Mouse (Mus musculus) embryo, embryonic 10 days (tissue): ENCODE data around the gene Copa.

Experiments
- DNase-seq: peaks from one replicate; pipeline ENCODE4 v3.0.0-alpha.2; 2015; ENCODE audit warnings: low spot score

The Copa gene

GRCm38 (mm10) chr1:172140825-172141224, 58.5 kb downstream of the Copa start:
- no peak for DNase-seq

DNA sequence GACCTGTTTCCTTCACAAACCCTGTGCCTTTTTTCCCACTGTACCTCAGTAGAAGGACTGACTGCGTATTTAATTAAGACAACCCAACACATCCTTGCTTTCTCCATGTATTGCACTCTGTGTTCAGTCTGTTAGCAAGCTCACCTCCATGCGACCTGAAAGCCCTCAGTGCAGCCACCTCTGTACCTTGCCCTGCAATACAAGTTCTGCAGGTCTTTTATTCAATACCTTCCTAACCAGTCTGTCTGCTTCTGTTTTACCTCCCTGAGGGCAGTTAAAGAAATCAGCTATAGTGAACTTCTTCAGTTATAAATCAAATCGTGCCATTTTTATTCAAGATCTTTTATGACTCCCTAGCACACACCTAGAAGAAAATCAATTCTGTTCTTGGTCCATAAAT, 59.2 kb downstream of the Copa start:
- DNase-seq = no peak

GRCm38 (mm10) chr1:172143570-172143969, 61.2 kb downstream of the Copa start:
- peak; percentile 77 for DNase-seq

DNA sequence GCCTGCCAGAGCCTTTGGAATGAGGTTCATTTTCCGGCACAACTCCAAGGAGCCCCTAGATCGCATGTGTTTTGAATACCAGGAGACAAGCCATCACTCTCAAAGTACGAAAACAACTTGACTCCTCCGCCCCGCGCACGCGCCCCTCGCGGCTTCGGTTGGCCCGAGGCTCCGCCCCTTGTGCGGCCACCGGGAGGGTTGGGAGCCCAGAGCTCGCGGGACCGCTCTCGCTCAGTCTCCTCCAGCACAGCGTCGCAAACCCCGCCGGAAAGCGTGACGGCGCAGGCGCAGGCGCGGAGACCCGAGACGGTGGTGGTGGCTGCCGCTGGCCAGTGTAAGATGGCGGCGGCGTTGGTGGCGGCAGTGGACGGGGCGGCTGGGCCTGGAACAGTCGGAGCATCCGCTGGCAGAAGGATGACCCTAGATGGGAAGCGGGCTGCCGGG, 65.5 kb downstream of the Copa start, which contains the start of gene Dcaf8:
Dcaf8 (plus strand) TSS at position 250 of the 444 bp plus-strand sequence.
- DNase-seq = peak; percentile 99

DNA sequence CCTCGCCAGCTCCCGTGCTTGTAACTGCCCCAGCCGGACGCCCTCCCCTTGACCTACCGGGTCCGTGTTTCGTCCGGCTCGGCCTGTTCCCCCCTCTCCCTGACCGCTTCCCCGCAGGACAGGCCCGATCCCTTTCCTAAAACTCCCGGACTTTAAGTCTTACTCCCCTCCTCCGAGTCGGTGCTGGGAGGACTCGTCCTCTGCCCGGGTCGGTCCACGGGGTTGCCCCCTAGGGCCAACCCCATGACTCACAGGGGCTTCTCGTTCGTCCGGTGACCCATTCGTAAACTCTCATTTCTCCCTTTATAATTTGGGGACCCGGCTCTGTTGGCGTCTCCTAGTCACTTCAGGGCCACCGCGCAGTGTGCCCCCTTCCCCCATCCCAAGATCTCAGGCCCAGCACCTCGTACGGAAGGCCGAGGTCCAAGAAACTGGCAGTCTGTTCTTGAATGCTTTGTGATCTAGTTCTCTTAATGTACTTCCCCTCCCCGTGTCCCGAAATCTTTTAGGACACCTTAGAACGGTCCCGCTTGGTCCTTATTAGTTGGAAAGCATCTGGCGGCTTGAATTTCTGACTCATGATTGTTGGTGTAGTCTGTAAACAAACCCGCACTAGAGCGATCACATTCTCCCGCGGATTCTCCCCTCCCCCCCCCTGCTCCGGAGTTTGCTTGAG, 66.1 kb downstream of the Copa start:
- peak; percentile 35 for DNase-seq

DNA sequence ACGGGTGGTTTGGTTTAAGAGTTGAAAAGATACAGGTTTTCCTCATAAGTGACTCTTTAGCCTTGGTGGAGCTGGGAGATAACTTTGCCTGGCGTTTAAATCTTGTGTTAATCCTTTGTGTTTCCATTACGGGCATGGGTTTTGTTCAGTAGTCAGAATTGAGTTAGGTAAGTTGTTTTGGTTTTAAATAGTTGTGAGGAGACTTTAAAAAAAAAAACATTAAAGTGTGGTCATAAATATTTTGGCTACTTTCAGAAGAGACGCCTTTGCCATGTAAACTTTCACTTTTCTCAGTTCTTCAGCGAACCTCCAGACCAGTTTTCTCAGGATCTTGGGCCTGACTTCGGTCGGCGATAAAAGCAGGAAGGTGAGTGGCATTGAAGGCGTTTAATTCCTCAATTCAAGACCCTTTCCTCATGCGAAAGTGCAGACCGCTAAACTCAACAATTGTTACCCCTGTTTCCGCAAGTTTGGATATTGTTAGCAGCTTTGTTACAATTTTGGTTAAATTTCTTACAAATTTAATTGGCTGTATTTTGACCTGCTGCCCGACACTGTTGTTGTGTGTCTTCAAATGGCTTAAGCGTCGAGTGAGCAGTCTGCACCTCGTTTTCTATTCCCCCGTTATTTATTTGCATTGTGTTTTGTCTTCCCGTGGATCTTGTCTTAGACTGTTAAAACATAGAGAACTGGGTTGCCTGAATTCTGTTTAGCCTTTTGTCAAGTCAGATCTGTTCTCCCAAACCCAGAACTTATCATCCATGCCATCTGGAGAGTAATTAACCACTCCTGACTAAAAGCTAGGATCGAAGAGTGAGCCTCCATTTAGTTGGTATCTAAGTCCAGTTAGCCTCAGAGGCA, 66.9 kb downstream of the Copa start:
- DNase-seq = peak; percentile 20

DNA sequence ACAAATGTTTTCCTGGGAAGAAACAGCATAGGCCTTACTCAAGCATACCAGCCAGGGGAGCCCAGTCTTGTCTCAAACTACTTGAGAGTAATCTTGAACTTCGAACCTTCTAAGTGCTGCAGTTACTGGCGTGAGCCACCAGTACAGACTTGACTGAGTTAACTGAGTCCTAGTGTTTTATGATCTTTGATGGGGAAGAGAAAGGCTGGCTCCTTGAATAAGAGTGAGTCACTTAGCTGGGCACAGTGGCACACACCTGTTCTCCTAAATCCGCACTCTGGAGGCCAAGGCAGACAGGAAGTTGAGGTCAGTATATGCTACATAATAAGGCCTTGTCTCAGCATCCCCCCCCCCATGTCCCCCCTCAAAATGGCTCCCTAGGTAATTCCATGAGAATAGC, 72.2 kb downstream of the Copa start:
- no peak for DNase-seq

DNA sequence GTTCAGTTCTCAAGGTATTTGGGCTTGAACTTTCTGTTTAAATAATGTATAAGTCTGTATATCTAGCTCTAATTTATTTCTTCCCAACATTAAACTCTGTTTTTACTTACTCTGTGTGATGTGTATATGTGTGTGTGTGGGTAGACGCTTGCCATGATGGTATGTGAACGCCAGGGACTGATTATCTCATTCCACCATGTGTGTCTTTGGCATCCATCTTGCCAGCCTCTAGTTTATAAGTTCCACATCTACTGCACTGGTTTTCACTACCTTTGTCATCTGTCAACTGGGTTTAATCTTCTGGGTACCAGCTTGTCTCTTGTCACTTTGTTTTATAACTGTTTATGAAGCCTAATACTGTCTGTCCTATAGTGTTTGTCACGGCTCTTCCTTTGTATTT, 73.2 kb downstream of the Copa start:
- no peak for DNase-seq

DNA sequence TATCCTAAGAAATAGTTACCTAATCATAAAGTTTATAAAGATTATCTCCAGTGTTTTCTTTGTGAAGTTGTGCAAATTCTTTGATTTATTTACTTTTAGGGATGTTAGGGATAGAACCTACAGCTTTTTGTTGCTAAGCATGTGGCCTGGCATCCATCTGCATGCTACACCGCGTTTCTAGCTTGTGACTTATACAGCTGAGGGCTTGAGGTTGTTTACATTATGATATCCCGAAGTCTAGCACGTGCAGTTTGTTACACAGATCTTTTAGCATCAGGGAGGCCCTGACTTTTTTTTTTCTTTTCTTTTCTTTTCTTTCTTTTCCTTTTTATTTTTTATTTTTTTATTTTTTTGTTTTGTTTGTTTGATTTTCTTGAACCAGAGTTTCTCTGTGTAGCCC, 77.6 kb downstream of the Copa start:
- no peak for DNase-seq

GRCm38 (mm10) chr1:172160508-172160907, 78.2 kb downstream of the Copa start:
- DNase-seq = no peak

DNA sequence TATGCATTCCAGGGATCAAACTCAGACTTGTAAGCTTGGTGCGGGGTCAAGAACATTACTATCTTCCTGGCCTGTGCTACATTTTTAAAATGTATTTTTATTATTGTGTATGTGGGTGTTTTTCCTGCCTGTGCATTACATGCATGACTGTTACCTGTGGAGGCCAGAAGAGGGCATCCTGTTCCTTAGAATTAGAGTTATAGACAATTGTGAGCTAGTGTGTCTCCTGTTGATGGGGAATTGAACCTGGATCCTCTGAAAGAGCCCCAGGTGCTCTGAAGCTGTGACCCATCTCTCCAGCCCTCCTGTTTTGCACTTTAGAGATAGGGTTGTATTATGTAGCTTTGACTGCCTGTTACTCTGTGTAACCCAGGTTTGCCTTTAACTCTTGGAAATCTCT, 79.7 kb downstream of the Copa start:
- DNase-seq = peak; percentile 43

GRCm38 (mm10) chr1:172162959-172163358, 80.6 kb downstream of the Copa start:
- no peak for DNase-seq

DNA sequence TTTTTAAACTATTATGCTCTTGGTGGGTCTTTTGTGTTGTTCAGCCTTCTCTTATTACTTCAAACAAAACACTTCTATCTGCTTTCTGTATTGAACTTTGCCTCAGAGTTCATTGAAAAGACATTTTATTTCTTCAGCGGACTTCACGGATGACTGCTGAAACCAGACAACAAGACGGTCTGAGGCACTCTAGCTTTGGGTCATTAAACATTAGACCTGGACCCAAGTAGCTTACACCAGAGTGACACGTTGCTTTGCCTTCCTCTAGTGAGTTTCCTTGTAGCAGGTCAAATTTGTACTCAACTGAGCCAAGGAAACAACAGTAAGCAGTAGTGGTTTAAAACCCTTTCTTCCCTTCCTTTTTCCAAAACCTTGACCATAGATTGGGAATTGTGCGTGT, 85.6 kb downstream of the Copa start:
- DNase-seq = no peak

- DNase-seq = no peak
Measured at GRCm38 (mm10) chr1:172169809-172170208, 87.5 kb downstream of the Copa start.
